Mouse (Mus musculus) lung, embryonic 14.5 days (tissue): ENCODE results near the gene Trim12a. TPM values are rescaled to one million over a fixed set of nuclear protein-coding genes. Genes with fewer than 3 reads are reported as not detected.
A peak's percentile ranks its signal among the peaks of the same experiment; 100 is the strongest.
"Not testable (repeated sequence)": the region's sequence is repeated elsewhere in the genome, so short reads cannot be mapped to it uniquely, and the experiment has no call there.

Source experiments
- ATAC-seq: fragments of 200-750 bp; cut with Nextera tagmentation; 2 replicates; pipeline ENCODE4 v1.8.0; 2017; ENCODE audit warnings: mild to moderate bottlenecking, moderate TSS enrichment, moderate library complexity; ENCODE audit not compliant: insufficient read depth
- DNase-seq: peaks from one replicate; pipeline ENCODE4 v3.0.0-alpha.2; 2015
- H3K27ac ChIP-seq: fragments of 300-500 bp; sonication (generic); 2 replicates; pipeline ENCODE4 v1.5.1; 2014; ENCODE audit warnings: low read depth, mild to moderate bottlenecking, moderate library complexity
- H3K27me3 ChIP-seq: fragments of 300-500 bp; sonication (generic); 2 replicates; pipeline ENCODE4 v1.6.1; 2014; ENCODE audit warnings: low read length, control low read depth; ENCODE audit not compliant: insufficient read depth
- H3K36me3 ChIP-seq: fragments of 300-500 bp; sonication (generic); 2 replicates; pipeline ENCODE4 v1.6.1; 2014; ENCODE audit warnings: control low read depth; ENCODE audit not compliant: insufficient read depth
- H3K4me1 ChIP-seq: fragments of 300-500 bp; sonication (generic); 2 replicates; pipeline ENCODE4 v1.6.1; 2014; ENCODE audit warnings: antibody characterized with exemption, control low read depth; ENCODE audit not compliant: insufficient read depth
- H3K4me2 ChIP-seq: fragments of 300-500 bp; sonication (generic); 2 replicates; pipeline ENCODE4 v1.6.1; 2014; ENCODE audit warnings: mild to moderate bottlenecking
- H3K4me3 ChIP-seq: fragments of 300-500 bp; sonication (generic); 2 replicates; pipeline ENCODE4 v1.5.1; 2014; ENCODE audit warnings: low read depth, low read length
- H3K9ac ChIP-seq: fragments of 300-500 bp; sonication (generic); 2 replicates; pipeline ENCODE4 v1.6.1; 2014
- H3K9me3 ChIP-seq: fragments of 300-500 bp; sonication (generic); 2 replicates; pipeline ENCODE4 v1.6.1; 2016; ENCODE audit warnings: low read depth, low read length, control low read depth
- CTCF ChIP-seq: IDR thresholded peaks from 2 replicates; pipeline ENCODE4 v1.5.1; 2016; ENCODE audit warnings: antibody characterized with exemption, low read depth
- WGBS: fragments of 180-500 bp; shearing (Covaris S2); extraction: QIAGEN DNeasy Blood & Tissue Kit; methylation state at CpG from one replicate; pipeline ENCODE4 v1.1.7; 2014; 5-methylcytosine and 5-hydroxymethylcytosine counted together
- polyA plus RNA-seq: library from polyadenylated mRNA; unstranded; fragments of >200 nt; fragmentation: Nextera tagmentation; extraction: Ambion mirVana; gene quantifications from 2 replicates; pipeline ENCODE4 v1.2.1, GENCODE M21; 2014

Trim12a gene
- 3.2 and 3.6 TPM in 2 replicates for polyA plus RNA-seq

- not testable (repeated sequence) for H3K4me1 ChIP-seq, H3K9me3 ChIP-seq, DNase-seq, H3K27me3 ChIP-seq, H3K27ac ChIP-seq, H3K36me3 ChIP-seq
- Histone ChIP-seq H3K9ac (peak within 1 kb of the TSS; percentile 41), H3K4me2 (peak within 1 kb of the TSS; percentile 58), H3K4me3 (peak within 1 kb of the TSS; percentile 39)
- ATAC-seq = peak; percentile 92
- WGBS = 20% methylated on average over 4 of the region's 4 CpGs
Observed at GRCm38 (mm10) chr7:104315369-104316080, at the start of gene Trim12a. TSS of gene Trim12a (minus strand) at chr7:104315466.

DNA sequence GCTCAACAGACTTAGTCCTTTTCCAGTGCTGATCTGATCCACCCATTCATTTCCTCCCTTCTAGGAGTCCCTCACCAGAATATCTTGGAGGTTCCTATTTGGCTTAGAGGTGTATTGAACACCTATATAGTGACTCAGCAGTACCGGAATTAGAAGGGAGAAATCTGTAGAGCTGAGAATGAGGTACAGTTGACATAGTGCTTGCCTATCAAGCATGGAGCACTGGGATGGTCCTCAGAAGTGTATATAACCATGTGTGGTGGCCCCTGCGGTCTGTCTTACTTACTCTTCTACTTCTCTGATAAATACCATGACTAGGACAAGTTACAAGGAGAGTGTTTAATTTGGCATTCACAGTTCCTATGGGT lies 38.3 kb upstream of the Trim12a start:
- DNase-seq (no peak), ATAC-seq (no peak; the same call in 1 of the 2 replicates)
- no peaks in the 10 kb centered on the region for H3K9me3 ChIP-seq
- no peak for TF ChIP-seq CTCF
- H3K4me1 ChIP-seq = no peaks in the 10 kb centered on the region
- WGBS = 50% methylated on average over 2 of the region's 2 CpGs
- peak overlapping the region; percentile 56 for H3K4me2 ChIP-seq
- peak overlapping the region; percentile 42 for H3K4me3 ChIP-seq
- H3K9ac ChIP-seq = no peak overlapping the region
- no peaks in the 10 kb centered on the region for H3K36me3 ChIP-seq
- no peak overlapping the region for H3K27ac ChIP-seq
- H3K27me3 ChIP-seq = no peaks in the 10 kb centered on the region

DNA sequence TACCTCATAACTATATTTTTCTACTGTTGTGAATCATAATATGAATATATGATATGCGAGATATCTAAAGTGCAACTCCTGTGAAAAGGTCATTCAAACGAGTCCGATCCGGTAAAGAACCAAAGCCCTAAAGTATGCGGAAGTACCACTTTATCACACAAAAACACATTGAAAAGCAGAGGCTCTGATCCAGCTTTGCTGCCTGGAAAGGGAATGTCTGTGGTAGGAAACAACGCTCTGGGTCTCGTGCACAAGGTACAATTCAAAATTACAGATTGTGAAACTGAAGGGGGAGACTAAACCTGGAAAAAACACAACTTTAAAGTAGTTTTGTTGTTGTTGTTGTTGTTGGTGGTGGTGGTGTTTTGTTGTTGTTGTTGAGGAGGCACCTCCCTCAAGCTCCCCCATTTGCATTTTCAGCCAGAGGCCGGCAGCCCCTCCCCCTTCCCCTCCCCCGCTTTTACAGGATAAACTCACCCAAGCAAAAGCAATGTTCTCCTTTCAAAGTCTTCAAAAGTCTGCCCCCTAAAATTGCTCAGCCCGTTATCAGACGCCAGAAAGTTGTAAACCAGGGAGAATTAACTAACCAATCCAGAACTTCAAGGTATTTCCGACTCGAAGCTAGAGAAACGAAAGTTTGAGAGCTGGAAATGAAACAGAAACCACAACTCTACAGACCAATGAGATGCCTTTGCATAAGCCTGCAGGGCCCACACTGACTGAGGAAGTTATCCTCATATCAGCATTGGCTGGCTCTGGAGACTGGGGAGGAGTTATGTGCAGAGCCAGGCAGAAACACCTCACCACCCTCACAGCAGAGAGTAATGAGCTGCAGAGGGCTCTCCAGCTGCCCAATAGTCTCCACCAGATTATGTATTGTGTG lies 37.7 kb upstream of the Trim12a start, which contains the start of gene Trim12c:
Trim12c (minus strand) TSS at position 646 of the 883 bp plus-strand sequence.
- Histone ChIP-seq H3K27me3 (no peaks in the 10 kb centered on the region), H3K36me3 (no peaks in the 10 kb centered on the region), H3K4me1 (no peaks in the 10 kb centered on the region), H3K4me2 (peak within 1 kb of the TSS; percentile 56), H3K4me3 (peak within 1 kb of the TSS; percentile 42), H3K27ac (0 out of 2 replicates have a peak within 1 kb of the TSS, but pooled peaks have one; percentile 2), H3K9ac (peak within 1 kb of the TSS; percentile 1; the same call in 1 of the 2 replicates), H3K9me3 (no peaks in the 10 kb centered on the region)
- DNase-seq (peak; percentile 86), ATAC-seq (peak; percentile 100)
- TF ChIP-seq CTCF = no peak
- WGBS = 3% methylated on average over 14 of the region's 14 CpGs

- DNase-seq, ATAC-seq, H3K4me1 ChIP-seq, H3K9ac ChIP-seq, H3K4me3 ChIP-seq, H3K9me3 ChIP-seq, H3K36me3 ChIP-seq, H3K4me2 ChIP-seq, H3K27ac ChIP-seq, H3K27me3 ChIP-seq: not testable (repeated sequence)
- WGBS = 80% methylated on average over 4 of the region's 4 CpGs
Observed at GRCm38 (mm10) chr7:104348043-104348442, 32.8 kb upstream of the Trim12a start.

- not testable (repeated sequence) for H3K9ac ChIP-seq, H3K4me2 ChIP-seq, H3K4me1 ChIP-seq, H3K9me3 ChIP-seq, H3K27ac ChIP-seq, H3K27me3 ChIP-seq, ATAC-seq, DNase-seq, H3K36me3 ChIP-seq, H3K4me3 ChIP-seq
- 90% methylated on average over 2 of the region's 4 CpGs for WGBS
Observed at GRCm38 (mm10) chr7:104340744-104341143, 25.5 kb upstream of the Trim12a start.

DNA sequence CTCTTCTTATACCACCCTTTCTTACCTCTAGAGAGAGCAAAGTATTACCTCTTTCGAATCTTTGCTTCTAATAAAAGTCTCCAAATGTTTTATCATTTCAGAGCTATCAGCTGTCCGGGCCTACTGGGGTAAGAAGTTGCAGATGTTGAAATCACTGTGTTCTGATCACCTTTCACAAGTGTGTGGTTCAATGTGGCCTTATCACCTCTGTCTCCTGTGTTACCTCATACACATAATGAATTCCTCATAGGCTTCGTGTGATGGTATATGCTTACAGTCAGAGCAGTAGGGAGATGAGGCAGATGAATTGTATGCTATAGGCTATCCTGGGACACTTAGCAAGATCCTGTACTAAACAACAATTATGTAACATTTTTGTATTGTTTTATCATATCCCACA lies 20.3 kb upstream of the Trim12a start:
- not testable (repeated sequence) for H3K9ac ChIP-seq, H3K9me3 ChIP-seq, H3K4me1 ChIP-seq, ATAC-seq, H3K27me3 ChIP-seq, DNase-seq, H3K4me2 ChIP-seq, H3K36me3 ChIP-seq, H3K27ac ChIP-seq, H3K4me3 ChIP-seq
- WGBS = 61% methylated on average over 3 of the region's 3 CpGs

DNA sequence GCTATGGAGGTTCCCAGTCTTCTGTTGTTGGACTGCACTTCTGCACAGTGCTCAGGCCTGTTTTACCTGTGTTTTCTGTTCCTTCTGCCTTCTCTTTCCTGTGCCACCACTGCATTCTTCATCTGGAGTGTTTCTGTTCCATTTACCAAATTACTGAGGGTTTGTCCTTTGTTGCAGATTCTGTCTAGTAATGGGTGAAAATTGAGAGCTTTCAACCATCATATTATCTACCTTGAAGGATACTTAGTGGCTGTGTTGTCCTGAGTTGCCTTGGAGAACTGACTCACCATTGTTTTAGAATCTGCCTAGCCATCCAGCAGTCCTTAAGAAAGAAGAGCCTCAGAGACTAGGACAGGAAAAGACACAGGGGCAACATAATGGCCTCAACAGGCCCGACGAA lies 13.9 kb upstream of the Trim12a start, which contains the start of gene Trim34b:
Trim34b (plus strand) TSS at position 301 of the 400 bp plus-strand sequence.
- ATAC-seq, DNase-seq: not testable (repeated sequence)

More for the DNA sequence above, 13.9 kb upstream of the Trim12a start, which contains the start of gene Trim34b:
- H3K36me3 ChIP-seq, H3K27ac ChIP-seq, H3K27me3 ChIP-seq, H3K4me1 ChIP-seq, H3K9ac ChIP-seq, H3K9me3 ChIP-seq, H3K4me2 ChIP-seq, H3K4me3 ChIP-seq: not testable (repeated sequence)
- WGBS = 92% methylated on average over 2 of the region's 2 CpGs
